Mouse (Mus musculus) right cerebral cortex, postnatal 10 days (tissue): ENCODE measurements around the gene Nobox.
A peak's percentile ranks its signal among the peaks of the same experiment; 100 is the strongest.

Experiments used
- DNase-seq, 2 experiments: peaks; one replicate each; pipeline ENCODE4 v3.0.0; 2021; ENCODE audit warnings: low spot score in 2 of 2

The Nobox gene

GRCm38 (mm10) chr6:43274123-43274522, 35.2 kb downstream of the Nobox start:
- DNase-seq = no peak

GRCm38 (mm10) chr6:43272597-43272996, 36.8 kb downstream of the Nobox start:
- no peak for DNase-seq

- DNase-seq = no peak
Measured at GRCm38 (mm10) chr6:43266356-43266755, 43.0 kb downstream of the Nobox start.

GRCm38 (mm10) chr6:43265363-43266041, 43.9 kb downstream of the Nobox start, which contains the start of gene Arhgef5:
Gene Arhgef5, plus strand, starts transcription at chr6:43265582.
- peak in 1 of 2 experiments; percentile 23 for DNase-seq

GRCm38 (mm10) chr6:43260756-43261155, 48.6 kb downstream of the Nobox start:
- DNase-seq = no peak

- no peak for DNase-seq
Measured at GRCm38 (mm10) chr6:43254193-43254926, 55.0 kb downstream of the Nobox start.
